Comparison of ENCODE assay signal across 9 mouse cellular contexts in the genomic region with DNA sequence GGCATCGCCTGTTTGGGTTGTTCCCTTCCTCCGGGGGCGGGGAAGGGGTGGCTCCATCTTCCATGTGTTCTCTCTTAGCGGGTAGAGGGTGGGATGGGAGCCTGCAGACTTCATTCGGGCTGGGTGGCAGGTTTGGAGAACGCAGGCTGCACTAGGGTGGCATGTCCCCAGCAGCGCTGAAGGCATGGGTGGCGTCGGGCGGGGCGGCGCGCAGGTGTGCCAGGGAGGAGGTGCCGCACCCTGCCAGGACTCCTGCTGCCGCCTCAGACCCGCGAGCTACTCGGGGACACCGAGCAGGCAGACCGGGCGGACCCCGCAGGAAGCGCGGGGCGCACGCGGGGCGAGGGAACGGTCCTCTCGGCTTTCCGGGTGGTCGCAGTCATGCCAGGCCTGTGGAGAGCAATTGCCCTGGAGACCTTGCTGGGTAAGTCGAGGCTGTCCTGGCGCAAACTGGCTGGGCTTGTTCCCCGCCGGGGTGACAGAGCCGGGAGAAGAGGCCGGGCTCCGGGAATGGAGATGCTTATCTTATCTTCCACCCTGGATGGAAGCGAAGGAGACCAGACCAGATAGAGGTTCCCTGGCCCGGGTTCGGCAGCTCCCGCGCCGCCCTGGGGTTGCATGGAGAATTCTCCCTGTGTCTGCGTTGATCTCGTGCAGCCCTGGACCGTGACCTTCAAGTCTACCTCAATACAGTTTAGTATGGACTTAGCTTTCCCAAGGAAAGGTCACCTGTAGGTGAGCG. TPM values are rescaled to one million over a fixed set of nuclear protein-coding genes. Genes with fewer than 3 reads are reported as not detected.
A peak's percentile ranks its signal among the peaks of the same experiment; 100 is the strongest.
DNase-seq lines count a peak whose midpoint lies in the region; ATAC-seq and TF ChIP-seq lines count a peak whose summit lies in the region.
"Had no signal": no experiment of that assay in that cellular context is flagged by ENCODE, and none has a peak within 500 bp of the region (broad histone marks: within the 10 kb centered on the region; RNA-seq: fewer than 3 reads in every experiment).

A gene (plus strand): TSS at position 95 of the 742 bp plus-strand sequence.

- H3K27ac ChIP-seq in forebrain, embryonic 10.5 days: no peak within 1 kb of the TSS; the same call in 1 of the 2 replicates
- no peak within 1 kb of the TSS for H3K27ac ChIP-seq in hindbrain, embryonic 16.5 days (ENCODE audit: low read depth, low read length)
- H3K27ac ChIP-seq in limb, embryonic 14.5 days (replicated peaks; ENCODE audit: low read depth, low read length): no peak within 1 kb of the TSS
- H3K27ac ChIP-seq: liver, embryonic 15.5 days had no signal

- DNase-seq in left cerebral cortex, postnatal 14 days (ENCODE audit: low spot score in 2 of 2): peak; percentile 51 to 56
- no peak for DNase-seq in left cerebral cortex, adult 11 months (ENCODE audit: low spot score)
- peak; percentile 30 for DNase-seq in forebrain, embryonic 10.5 days (ENCODE audit: extremely low spot score, low spot score)
- no peak for DNase-seq in limb, embryonic 14.5 days (ENCODE audit: low spot score)
- peak; percentile 39 to 55 for DNase-seq in right cerebral cortex, postnatal 36 days (ENCODE audit: low spot score in 2 of 2)
- DNase-seq in cerebellum, adult 9-11 months: no peak

- peaks cover 55% of the 10 kb centered on the region for H3K27me3 ChIP-seq in forebrain, embryonic 10.5 days (ENCODE audit: poor library complexity, severe bottlenecking)
- peaks cover 7% of the 10 kb centered on the region for H3K27me3 ChIP-seq in hindbrain, embryonic 16.5 days (replicated peaks; ENCODE audit: control insufficient read depth, insufficient read depth, low read length)
- H3K27me3 ChIP-seq in limb, embryonic 14.5 days (ENCODE audit: control insufficient read depth, insufficient read depth, low read length): peaks cover 29% of the 10 kb centered on the region

- ATAC-seq in hindbrain, embryonic 16.5 days: peak; percentile 55
- ATAC-seq in limb, embryonic 14.5 days (ENCODE audit: low FRiP score, low read depth): no peak
- ATAC-seq in cerebellum, adult (ENCODE audit: insufficient number of reproducible peaks, low FRiP score, low TSS enrichment): no peak

- H3K36me3 ChIP-seq in forebrain, embryonic 10.5 days (replicated peaks): no peaks in the 10 kb centered on the region
- no peaks in the 10 kb centered on the region for H3K36me3 ChIP-seq in hindbrain, embryonic 16.5 days (ENCODE audit: control insufficient read depth, insufficient read depth, low read length)
- H3K36me3 ChIP-seq in limb, embryonic 14.5 days (ENCODE audit: control insufficient read depth, insufficient read depth, low read length): no peaks in the 10 kb centered on the region
- H3K36me3 ChIP-seq: liver, embryonic 15.5 days had no signal

- peak within 1 kb of the TSS; percentile 63 for H3K9ac ChIP-seq in hindbrain, embryonic 16.5 days (ENCODE audit: low read depth, low read length)
- H3K9ac ChIP-seq in limb, embryonic 14.5 days (ENCODE audit: low read depth, low read length, severe bottlenecking): 0 out of 2 replicates have a peak within 1 kb of the TSS, but pooled peaks have one; percentile 28
- H3K9ac ChIP-seq: liver, embryonic 15.5 days had no signal

- H3K4me1 ChIP-seq in forebrain, embryonic 10.5 days: peaks cover 10% of the 10 kb centered on the region
- H3K4me1 ChIP-seq in hindbrain, embryonic 16.5 days (ENCODE audit: control insufficient read depth, insufficient read depth, low read depth, low read length): peaks cover 5% of the 10 kb centered on the region
- peaks cover 5% of the 10 kb centered on the region; the same call in 1 of the 2 replicates for H3K4me1 ChIP-seq in limb, embryonic 14.5 days (ENCODE audit: control insufficient read depth, insufficient read depth, low read length)
- H3K4me1 ChIP-seq: liver, embryonic 15.5 days had no signal

- intact Hi-C loops in left cerebral cortex, postnatal 14 days (cut with DNase I): no loop called here

- TF ChIP-seq POLR2A in limb, embryonic 14.5 days (IDR thresholded peaks at IDR 0.05; ENCODE audit: borderline replicate concordance, extremely low read depth, insufficient read depth, insufficient read length): no peak

- peak within 1 kb of the TSS; percentile 53 for H3K4me3 ChIP-seq in forebrain, embryonic 10.5 days
- H3K4me3 ChIP-seq in hindbrain, embryonic 16.5 days (ENCODE audit: low read length): peak within 1 kb of the TSS; percentile 49
- H3K4me3 ChIP-seq in limb, embryonic 14.5 days (replicated peaks; ENCODE audit: low read length): peak within 1 kb of the TSS; percentile 34
- H3K4me3 ChIP-seq: liver, embryonic 15.5 days had no signal

- WGBS in forebrain, embryonic 10.5 days: 5% methylated on average over 49 of the region's 49 CpGs
- WGBS in hindbrain, embryonic 16.5 days: 2% methylated on average over 49 of the region's 49 CpGs
- 1% methylated on average over 41 of the region's 49 CpGs for WGBS in limb, embryonic 14.5 days

- H3K9me3 ChIP-seq in forebrain, embryonic 10.5 days: no peaks in the 10 kb centered on the region
- H3K9me3 ChIP-seq in hindbrain, embryonic 16.5 days (ENCODE audit: control insufficient read depth, low read length): no peaks in the 10 kb centered on the region
- H3K9me3 ChIP-seq in limb, embryonic 14.5 days (ENCODE audit: control insufficient read depth, low read length): no peaks in the 10 kb centered on the region
- H3K9me3 ChIP-seq: liver, embryonic 15.5 days had no signal

- H3K4me2 ChIP-seq in hindbrain, embryonic 16.5 days (ENCODE audit: low read length): peak within 1 kb of the TSS; percentile 90
- H3K4me2 ChIP-seq in limb, embryonic 14.5 days (replicated peaks; ENCODE audit: low read depth, low read length, severe bottlenecking): peak within 1 kb of the TSS; percentile 60
- H3K4me2 ChIP-seq: liver, embryonic 15.5 days had no signal

RNA-seq across cellular contexts. Expression of the gene that starts here (rescaled TPM):
- 1 to 10 TPM; 4.0 to 6.4 TPM for total RNA-seq in left cerebral cortex, postnatal 14 days (2021)
- polyA plus RNA-seq in forebrain, embryonic 10.5 days (2016; fragmentation: Nextera tagmentation; extraction: Ambion mirVana): not detected in 2 replicates
- polyA plus RNA-seq in hindbrain, embryonic 16.5 days (2015; fragmentation: Nextera tagmentation; extraction: Ambion mirVana): 0.44 and 0.46 TPM in 2 replicates
- 0.35 and 0.45 TPM in 2 replicates for polyA plus RNA-seq in limb, embryonic 14.5 days (2012; rRNA removed)
- 0.70 and 1.4 TPM in 2 replicates for polyA plus RNA-seq in limb, embryonic 14.5 days (2014; fragmentation: Nextera tagmentation; extraction: Ambion mirVana)
- polyA plus RNA-seq: liver, embryonic 15.5 days had no signal

Comparison
In these comparisons a context has a peak if more than half of its experiments do, and no peak if none do; other contexts are left out.
1. DNase-seq: peak in left cerebral cortex, postnatal 14 days (2 of 2) and right cerebral cortex, postnatal 36 days (2 of 2); none in left cerebral cortex, adult 11 months (single experiment), limb, embryonic 14.5 days (single experiment) and cerebellum, adult 9-11 months (single experiment).
2. Peak in DNase-seq and H3K4me3 ChIP-seq in forebrain, embryonic 10.5 days; RNA of the gene not detected or under 1 TPM.
3. Peak in ATAC-seq, H3K4me3 ChIP-seq, H3K9ac ChIP-seq and H3K4me2 ChIP-seq in hindbrain, embryonic 16.5 days; RNA of the gene not detected or under 1 TPM.
4. Peak in every context shown above with its lines, with median percentiles within 50 percentile points of each other: H3K4me3 ChIP-seq.